Mouse (Mus musculus) CD4-positive, CD25-positive, alpha-beta regulatory T cell, adult 2 months (primary cell): ENCODE measurements around the gene Sf3b5.
A peak's percentile ranks its signal among the peaks of the same experiment; 100 is the strongest.

ENCODE experiments used
- DNase-seq: peaks from one replicate; pipeline ENCODE4 v3.0.0-alpha.2; 2012; ENCODE audit warnings: low read depth, low spot score

Gene Sf3b5

GRCm38 (mm10) chr10:13005043-13005442, at the start of gene Sf3b5:
Gene Sf3b5, plus strand, starts transcription at chr10:13005343.
- no peak for DNase-seq

GRCm38 (mm10) chr10:12955831-12956230, 49.3 kb upstream of the Sf3b5 start:
- DNase-seq = no peak

- no peak for DNase-seq
These were observed 47.9 kb upstream of the Sf3b5 start for GRCm38 (mm10) chr10:12957271-12957670.

GRCm38 (mm10) chr10:12961546-12961945, 43.6 kb upstream of the Sf3b5 start:
- peak; percentile 25 for DNase-seq

- DNase-seq = no peak
These were observed 42.9 kb upstream of the Sf3b5 start for GRCm38 (mm10) chr10:12962238-12962637.

- peak; percentile 81 for DNase-seq
These were observed 41.6 kb upstream of the Sf3b5 start for GRCm38 (mm10) chr10:12963362-12964147.

- peak; percentile 89 for DNase-seq
These were observed 40.7 kb upstream of the Sf3b5 start, which contains the start of gene Stx11 for GRCm38 (mm10) chr10:12964151-12965075. Gene Stx11, minus strand, starts transcription at chr10:12964298.

GRCm38 (mm10) chr10:12965669-12966180, 39.4 kb upstream of the Sf3b5 start:
- no peak for DNase-seq

GRCm38 (mm10) chr10:12974572-12974971, 30.6 kb upstream of the Sf3b5 start:
- peak; percentile 59 for DNase-seq

- DNase-seq = no peak
These were observed 29.7 kb upstream of the Sf3b5 start for GRCm38 (mm10) chr10:12975461-12975860.

GRCm38 (mm10) chr10:12975957-12976356, 29.2 kb upstream of the Sf3b5 start:
- DNase-seq = no peak

- no peak for DNase-seq
These were observed 28.6 kb upstream of the Sf3b5 start for GRCm38 (mm10) chr10:12976552-12976951.

- peak; percentile 59 for DNase-seq
These were observed 27.3 kb upstream of the Sf3b5 start for GRCm38 (mm10) chr10:12977787-12978212.

- DNase-seq = peak; percentile 44
These were observed 24.1 kb upstream of the Sf3b5 start for GRCm38 (mm10) chr10:12981071-12981470.

- DNase-seq = no peak
These were observed 21.6 kb upstream of the Sf3b5 start for GRCm38 (mm10) chr10:12983516-12983915.

- DNase-seq = no peak
These were observed 20.1 kb upstream of the Sf3b5 start for GRCm38 (mm10) chr10:12985028-12985427.

GRCm38 (mm10) chr10:12986485-12986884, 18.7 kb upstream of the Sf3b5 start:
- DNase-seq = no peak

GRCm38 (mm10) chr10:12986943-12987342, 18.2 kb upstream of the Sf3b5 start:
- no peak for DNase-seq

GRCm38 (mm10) chr10:12991953-12992352, 13.2 kb upstream of the Sf3b5 start:
- DNase-seq = no peak

- DNase-seq = no peak
These were observed 11.6 kb upstream of the Sf3b5 start for GRCm38 (mm10) chr10:12993411-12994039.

- DNase-seq = peak; percentile 93
These were observed 8.2 kb upstream of the Sf3b5 start for GRCm38 (mm10) chr10:12996736-12997477.
